Mouse (Mus musculus): ENCODE measurements around the gene Crybg2.

- TF ChIP-seq CTCF (IDR thresholded peaks at IDR 0.05; ENCODE audit: borderline replicate concordance, control insufficient read depth, extremely low read depth, insufficient read depth, low read length, poor library complexity), result no peak
- no peak for TF ChIP-seq POLR2A (IDR thresholded peaks at IDR 0.05; ENCODE audit: control insufficient read depth, extremely low read depth, insufficient read depth, low read length, poor library complexity)
Measured at GRCm38 (mm10) chr4:134091225-134091529, 30.6 kb downstream of the Crybg2 start.
